Mouse (Mus musculus): ENCODE data around the gene Vmn1r5. TPM values are rescaled to one million over a fixed set of nuclear protein-coding genes. Genes with fewer than 3 reads are reported as not detected.

Vmn1r5 gene
- polyA plus RNA-seq, 1 experiment from 2014 or later = not detected

Other genes starting within 250 kb of the Vmn1r5 start
- gene Kbtbd2, start 172.5 kb upstream of the Vmn1r5 start, polyA plus RNA-seq (2016; fragmentation: Nextera tagmentation; extraction: Ambion mirVana) = 44.8 and 45.6 TPM in 2 replicates
- 130 and 135 TPM in 2 replicates for gene Fkbp9, start 138.2 kb upstream of the Vmn1r5 start, polyA plus RNA-seq (2016; fragmentation: Nextera tagmentation; extraction: Ambion mirVana)
- 64.5 and 69.2 TPM in 2 replicates for gene Nt5c3, start 46.3 kb upstream of the Vmn1r5 start, polyA plus RNA-seq (2016; fragmentation: Nextera tagmentation; extraction: Ambion mirVana)
- gene Vmn1r4, start 46.3 kb upstream of the Vmn1r5 start, polyA plus RNA-seq (2016; fragmentation: Nextera tagmentation; extraction: Ambion mirVana) = 0.28 and 0.46 TPM in 2 replicates
- not detected in 2 replicates for gene Vmn1r6, start 27.0 kb downstream of the Vmn1r5 start, polyA plus RNA-seq (2016; fragmentation: Nextera tagmentation; extraction: Ambion mirVana)
- not detected in 2 replicates for gene Vmn1r7, start 55.1 kb downstream of the Vmn1r5 start, polyA plus RNA-seq (2016; fragmentation: Nextera tagmentation; extraction: Ambion mirVana)
- gene Vmn1r8, start 62.0 kb downstream of the Vmn1r5 start, polyA plus RNA-seq (2016; fragmentation: Nextera tagmentation; extraction: Ambion mirVana) = not detected in 2 replicates
- not detected in 2 replicates for gene Vmn1r9, start 96.5 kb downstream of the Vmn1r5 start, polyA plus RNA-seq (2016; fragmentation: Nextera tagmentation; extraction: Ambion mirVana)
- not detected in 2 replicates for gene Vmn1r10, start 139.2 kb downstream of the Vmn1r5 start, polyA plus RNA-seq (2016; fragmentation: Nextera tagmentation; extraction: Ambion mirVana)
- not detected in 2 replicates for gene Vmn1r11, start 163.2 kb downstream of the Vmn1r5 start, polyA plus RNA-seq (2016; fragmentation: Nextera tagmentation; extraction: Ambion mirVana)
- not detected in 2 replicates for gene Vmn1r12, start 186.6 kb downstream of the Vmn1r5 start, polyA plus RNA-seq (2016; fragmentation: Nextera tagmentation; extraction: Ambion mirVana)
- gene Vmn1r13, start 233.0 kb downstream of the Vmn1r5 start, polyA plus RNA-seq (2016; fragmentation: Nextera tagmentation; extraction: Ambion mirVana) = not detected in 2 replicates

All from embryonic facial prominence, embryonic 12.5 days (tissue).